Mouse (Mus musculus) bone marrow macrophage, adult 2 months (primary cell): Measurements from ENCODE around the gene Dnaja1.

Source experiments
- CTCF ChIP-seq: IDR thresholded peaks from 2 replicates; pipeline ENCODE4 v1.5.1; 2012; ENCODE audit warnings: low read depth, mild to moderate bottlenecking, low read length, moderate library complexity
- POLR2A ChIP-seq: IDR thresholded peaks from 2 replicates; pipeline ENCODE4 v1.6.1; 2012; ENCODE audit warnings: mild to moderate bottlenecking, low read depth, low read length, borderline replicate concordance

- TF ChIP-seq CTCF (no peak), POLR2A (no peak)
Observed at GRCm38 (mm10) chr4:40786578-40786977, 64.6 kb downstream of the Dnaja1 start.
